Mouse (Mus musculus) urinary bladder, postnatal 14 days (tissue): ENCODE data around the gene Slc5a3.

Experiments
- DNase-seq: peaks from one replicate; pipeline ENCODE4 v3.0.0; 2021; ENCODE audit warnings: low spot score

Gene Slc5a3

GRCm38 (mm10) chr16:92057852-92058643 lies at the start of gene Slc5a3, which contains the start of the genes Mrps6 and Gm49711:
Gene Slc5a3 (plus strand): TSS chr16:92058322.
Gene Mrps6 (plus strand): TSS chr16:92058270.
Gene Gm49711 (plus strand): TSS chr16:92058316.
- DNase-seq, result peak; percentile 86

GRCm38 (mm10) chr16:92009586-92009985 lies 48.5 kb upstream of the Slc5a3 start:
- no peak for DNase-seq

- DNase-seq, result no peak
Observed at GRCm38 (mm10) chr16:92016792-92017191, 41.3 kb upstream of the Slc5a3 start.

GRCm38 (mm10) chr16:92019141-92020118 lies 38.7 kb upstream of the Slc5a3 start:
- peak; percentile 10 for DNase-seq

GRCm38 (mm10) chr16:92021656-92022400 lies 36.3 kb upstream of the Slc5a3 start:
- DNase-seq, result no peak

GRCm38 (mm10) chr16:92022494-92023283 lies 35.4 kb upstream of the Slc5a3 start:
- DNase-seq, result no peak

GRCm38 (mm10) chr16:92033286-92033685 lies 24.8 kb upstream of the Slc5a3 start:
- DNase-seq, result no peak

- DNase-seq, result no peak
Observed at GRCm38 (mm10) chr16:92034676-92035075, 23.4 kb upstream of the Slc5a3 start.

GRCm38 (mm10) chr16:92036701-92037100 lies 21.4 kb upstream of the Slc5a3 start:
- DNase-seq, result no peak

- no peak for DNase-seq
Observed at GRCm38 (mm10) chr16:92037891-92038607, 20.1 kb upstream of the Slc5a3 start.

GRCm38 (mm10) chr16:92039421-92039820 lies 18.7 kb upstream of the Slc5a3 start:
- peak; percentile 59 for DNase-seq

- DNase-seq, result no peak
Observed at GRCm38 (mm10) chr16:92039966-92040365, 18.2 kb upstream of the Slc5a3 start.

GRCm38 (mm10) chr16:92051777-92052310 lies 6.3 kb upstream of the Slc5a3 start:
- DNase-seq, result peak; percentile 34

- no peak for DNase-seq
Observed at GRCm38 (mm10) chr16:92052569-92052968, 5.6 kb upstream of the Slc5a3 start.

GRCm38 (mm10) chr16:92056711-92057110 lies 1.4 kb upstream of the Slc5a3 start:
- no peak for DNase-seq

GRCm38 (mm10) chr16:92057456-92057851 lies 668 bp upstream of the Slc5a3 start:
- no peak for DNase-seq

- DNase-seq, result no peak
Observed at GRCm38 (mm10) chr16:92058644-92059620, 810 bp downstream of the Slc5a3 start.

- no peak for DNase-seq
Observed at GRCm38 (mm10) chr16:92060213-92060612, 2.1 kb downstream of the Slc5a3 start.

- no peak for DNase-seq
Observed at GRCm38 (mm10) chr16:92061586-92061985, 3.5 kb downstream of the Slc5a3 start.
